Mouse (Mus musculus): ENCODE data around the gene Atp6v0d1. TPM values are rescaled to one million over a fixed set of nuclear protein-coding genes. Genes with fewer than 3 reads are reported as not detected.

The Atp6v0d1 gene
- total RNA-seq, 2 experiments from 2014 or later: 317 to 340 TPM

DNA sequence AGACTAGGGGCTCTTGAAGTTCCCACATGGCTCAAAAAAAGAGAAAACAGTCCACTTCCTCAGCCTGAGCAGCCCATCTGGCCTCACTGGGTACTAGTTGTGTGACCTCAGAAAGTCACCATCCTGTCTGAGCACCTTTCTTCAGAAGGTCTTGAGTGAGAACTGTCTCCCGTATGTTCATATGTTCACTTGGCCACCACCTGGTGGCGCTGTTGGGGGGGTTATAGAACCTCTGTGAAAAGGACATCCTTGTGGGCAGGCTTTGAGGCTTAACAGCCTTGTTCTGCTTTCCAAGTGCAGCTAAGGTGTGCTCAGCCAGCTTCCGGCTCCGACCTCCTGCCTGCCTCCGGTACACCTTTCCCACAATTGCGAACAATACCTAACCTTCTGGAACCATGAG, 84.4 kb downstream of the Atp6v0d1 start:
- no peak for DNase-seq (ENCODE audit: low spot score in 2 of 2)
- intact Hi-C loops (cut with DNase I): no loop called here

- intact Hi-C loops (cut with DNase I): no loop called here
- DNase-seq (ENCODE audit: low spot score in 2 of 2): no peak
Measured at GRCm38 (mm10) chr8:105481013-105481412, 84.8 kb downstream of the Atp6v0d1 start.

DNA sequence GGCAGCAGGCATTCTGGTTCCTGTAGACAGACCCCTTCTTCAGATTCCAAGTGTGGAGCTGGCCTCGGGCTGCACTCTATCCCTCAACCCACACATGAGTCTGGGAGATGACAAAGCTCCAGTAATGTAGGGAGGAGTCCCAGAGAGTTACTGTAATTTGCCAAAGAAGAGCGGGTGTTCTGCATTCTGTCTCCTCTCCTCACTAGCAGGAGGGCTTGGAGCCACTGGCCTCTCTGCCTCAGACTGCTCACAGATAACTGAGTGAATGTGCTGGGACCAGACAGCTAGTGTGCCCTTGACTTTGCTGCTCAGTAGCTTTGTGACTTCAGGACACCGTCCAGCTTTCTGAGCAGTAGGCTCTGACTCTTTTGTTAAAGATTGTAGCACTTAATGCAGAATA, 88.1 kb downstream of the Atp6v0d1 start:
- intact Hi-C loops (cut with DNase I): loop anchor here (5.0 to 10.0 kb wide), 2 partner anchors 105 to 123 kb away; partner anchors contain the start of gene Plekhg4
- DNase-seq (ENCODE audit: low spot score in 2 of 2): no peak

DNA sequence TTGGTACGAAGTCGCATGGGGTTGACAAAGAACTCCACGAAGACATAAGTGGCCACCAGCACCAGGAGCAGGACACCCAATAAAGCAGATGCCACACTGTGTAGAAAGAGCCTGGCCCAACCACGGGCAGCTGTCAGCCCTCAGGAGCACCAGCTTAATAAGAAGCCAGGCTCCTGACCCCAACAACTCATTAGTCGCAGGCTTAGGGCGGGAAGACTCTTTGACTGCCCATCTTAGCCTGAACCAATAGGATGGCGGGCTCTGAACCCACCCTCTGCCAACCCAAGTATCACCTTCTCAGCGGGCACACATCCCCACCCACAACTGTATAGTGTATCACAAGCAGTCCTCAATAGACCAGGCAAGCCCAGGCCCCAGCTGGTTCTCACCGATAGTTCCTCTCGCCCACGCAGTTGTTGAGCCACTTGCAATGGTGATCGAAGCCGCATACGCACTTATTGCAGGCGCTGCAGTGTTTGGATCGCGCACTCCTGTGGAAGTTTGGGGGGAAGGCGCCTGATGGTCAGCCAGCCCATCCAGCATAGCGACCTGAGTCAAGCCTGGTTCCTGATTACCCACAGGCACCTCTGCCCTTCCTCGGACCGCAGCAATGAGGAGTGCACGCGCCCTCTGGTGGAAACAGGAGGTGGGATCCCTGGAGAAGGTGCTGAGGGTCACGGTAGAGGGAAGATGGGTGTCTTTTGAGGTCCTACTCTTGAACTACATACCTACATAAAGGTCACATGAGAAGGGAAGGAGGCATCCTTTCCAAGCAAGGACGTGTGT, 89.0 kb downstream of the Atp6v0d1 start:
- DNase-seq (ENCODE audit: low spot score in 2 of 2): no peak
- intact Hi-C loops (cut with DNase I): loop anchor here (5.0 to 10.0 kb wide), 2 partner anchors 105 to 122 kb away; partner anchors contain the start of gene Plekhg4

GRCm38 (mm10) chr8:105476161-105476560, 89.7 kb downstream of the Atp6v0d1 start:
- no peak for DNase-seq (ENCODE audit: low spot score in 2 of 2)
- intact Hi-C loops (cut with DNase I): loop anchor here (5.0 to 10.0 kb wide), 2 partner anchors 104 to 121 kb away; partner anchors contain the start of gene Plekhg4

DNA sequence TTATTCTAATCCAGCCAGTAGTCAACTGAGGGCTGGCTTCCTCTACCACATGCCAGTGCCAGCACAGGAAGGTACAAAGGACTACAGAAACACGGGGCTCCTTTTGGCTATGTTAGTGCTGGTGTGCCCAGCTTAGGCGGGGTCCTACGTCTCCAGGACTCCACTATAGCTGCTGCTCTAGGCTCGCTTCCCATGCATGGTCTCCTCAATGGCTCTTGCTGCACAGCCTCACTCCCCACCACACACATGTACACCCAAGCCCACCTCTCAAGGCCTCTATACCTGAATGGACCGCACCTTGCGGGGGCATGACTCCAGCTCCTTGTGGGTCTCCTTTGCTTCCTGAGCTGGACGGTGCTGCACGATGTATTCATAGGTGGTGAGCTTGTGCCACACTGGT, 90.1 kb downstream of the Atp6v0d1 start:
- intact Hi-C loops (cut with DNase I): loop anchor here (5.0 to 10.0 kb wide), 2 partner anchors 103 to 121 kb away; partner anchors contain the start of gene Plekhg4
- DNase-seq (ENCODE audit: low spot score in 2 of 2): no peak

- no peak for DNase-seq (ENCODE audit: low spot score in 2 of 2)
- intact Hi-C loops (cut with DNase I): loop anchor here (5.0 to 10.0 kb wide), 2 partner anchors 103 to 120 kb away; partner anchors contain the start of gene Plekhg4
Measured at GRCm38 (mm10) chr8:105475254-105475653, 90.6 kb downstream of the Atp6v0d1 start.

DNA sequence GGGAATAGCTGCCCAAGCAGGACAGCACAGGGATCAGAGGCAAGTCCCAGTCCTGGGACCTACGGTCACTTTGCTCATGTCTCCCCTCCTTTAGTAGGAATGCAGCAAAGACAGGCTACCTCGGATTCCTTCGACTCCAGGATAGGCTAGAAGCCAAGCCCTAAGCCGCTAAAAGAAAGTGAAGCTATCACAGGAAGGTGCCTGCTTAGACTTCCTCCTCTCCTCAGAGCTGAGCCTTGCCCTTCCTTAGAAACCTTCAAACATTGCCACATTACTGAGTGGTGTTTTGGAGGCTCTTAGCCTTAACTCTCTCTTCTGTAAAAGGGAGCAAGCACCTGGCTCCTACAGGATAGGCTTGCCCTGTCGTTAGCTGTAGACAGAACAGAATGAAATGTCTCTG, 91.2 kb downstream of the Atp6v0d1 start:
- intact Hi-C loops (cut with DNase I): loop anchor here (5.0 to 10.0 kb wide), 2 partner anchors 102 to 120 kb away; partner anchors contain the start of gene Plekhg4
- no peak for DNase-seq (ENCODE audit: low spot score in 2 of 2)

Small RNAs within 50 kb of the gene (microRNA-seq; reads per million reads assigned to microRNA genes)
- 0.50 to 4.0 reads per million in 2 experiments for gene Mir1966

Other genes with a start within 250 kb of the Atp6v0d1 start
- 1 to 10 TPM; 5.1 to 5.2 TPM for gene Lrrc29, start 239.8 kb downstream of the Atp6v0d1 start, total RNA-seq (2021)
- 10 to 100 TPM; 39.8 to 41.7 TPM for gene Tmem208, start 239.7 kb downstream of the Atp6v0d1 start, total RNA-seq (2021)
- 1 to 10 TPM; 2.5 to 3.2 TPM for gene Fhod1, start 218.1 kb downstream of the Atp6v0d1 start, total RNA-seq (2021)
- 10 to 100 TPM; 39.1 to 42.6 TPM for gene Slc9a5, start 217.2 kb downstream of the Atp6v0d1 start, total RNA-seq (2021)
- gene Plekhg4, start 192.8 kb downstream of the Atp6v0d1 start, total RNA-seq (2021): 1 to 10 TPM; 3.1 to 4.6 TPM
- not detected for gene Kctd19, start 152.5 kb downstream of the Atp6v0d1 start, total RNA-seq (2021)
- gene Lrrc36, start 152.5 kb downstream of the Atp6v0d1 start, total RNA-seq (2021): under 1 TPM; 0.28 to 0.41 TPM
- 10 to 100 TPM; 30.1 to 37.5 TPM for gene Tppp3, start 94.5 kb downstream of the Atp6v0d1 start, total RNA-seq (2021)
- gene Zdhhc1, start 69.1 kb downstream of the Atp6v0d1 start, total RNA-seq (2021): 10 to 100 TPM; 34.9 to 35.6 TPM
- not detected for gene Hsd11b2, start 47.3 kb downstream of the Atp6v0d1 start, total RNA-seq (2021)
- 10 to 100 TPM; 77.0 to 81.5 TPM for gene Ripor1, start 39.2 kb upstream of the Atp6v0d1 start, total RNA-seq (2021)
- 10 to 100 TPM; 63.7 to 68.5 TPM for gene Ctcf, start 70.5 kb upstream of the Atp6v0d1 start, total RNA-seq (2021)
- not detected for gene Agrp, start 71.3 kb upstream of the Atp6v0d1 start, total RNA-seq (2021)
- 10 to 100 TPM; 58.0 to 61.9 TPM for gene Carmil2, start 120.2 kb upstream of the Atp6v0d1 start, total RNA-seq (2021)
- 10 to 100 TPM; 44.5 to 51.9 TPM for gene Acd, start 135.1 kb upstream of the Atp6v0d1 start, total RNA-seq (2021)
- gene Pard6a, start 135.1 kb upstream of the Atp6v0d1 start, total RNA-seq (2021): 10 to 100 TPM; 41.2 to 46.6 TPM
- under 1 TPM; 0.53 to 0.60 TPM for gene 4933405L10Rik, start 141.6 kb upstream of the Atp6v0d1 start, total RNA-seq (2021)
- gene Enkd1, start 142.2 kb upstream of the Atp6v0d1 start, total RNA-seq (2021): 1 to 10 TPM; 8.7 to 9.8 TPM
- gene Gfod2, start 192.6 kb upstream of the Atp6v0d1 start, total RNA-seq (2021): 10 to 100 TPM; 22.0 to 25.5 TPM